Mouse (Mus musculus): ENCODE data around the gene Ndufs6. TPM values are rescaled to one million over a fixed set of nuclear protein-coding genes. Genes with fewer than 3 reads are reported as not detected.
A peak's percentile ranks its signal among the peaks of the same experiment; 100 is the strongest.

Ndufs6 gene
- total RNA-seq (2021), result 100 to 1,000 TPM; 164 to 169 TPM
- long read RNA-seq, transcript Ndufs6-202 (4 exons, 534 nt), result minor isoform, 7 of 79 reads
- long read RNA-seq, transcript Ndufs6-201 (4 exons, 568 nt), result major isoform, 72 of 79 reads
- long read RNA-seq, partial matches to known transcripts, result 0 of 79 reads
- long read RNA-seq, other reads (novel, unspliced or antisense), result 0 of 79 reads

DNA sequence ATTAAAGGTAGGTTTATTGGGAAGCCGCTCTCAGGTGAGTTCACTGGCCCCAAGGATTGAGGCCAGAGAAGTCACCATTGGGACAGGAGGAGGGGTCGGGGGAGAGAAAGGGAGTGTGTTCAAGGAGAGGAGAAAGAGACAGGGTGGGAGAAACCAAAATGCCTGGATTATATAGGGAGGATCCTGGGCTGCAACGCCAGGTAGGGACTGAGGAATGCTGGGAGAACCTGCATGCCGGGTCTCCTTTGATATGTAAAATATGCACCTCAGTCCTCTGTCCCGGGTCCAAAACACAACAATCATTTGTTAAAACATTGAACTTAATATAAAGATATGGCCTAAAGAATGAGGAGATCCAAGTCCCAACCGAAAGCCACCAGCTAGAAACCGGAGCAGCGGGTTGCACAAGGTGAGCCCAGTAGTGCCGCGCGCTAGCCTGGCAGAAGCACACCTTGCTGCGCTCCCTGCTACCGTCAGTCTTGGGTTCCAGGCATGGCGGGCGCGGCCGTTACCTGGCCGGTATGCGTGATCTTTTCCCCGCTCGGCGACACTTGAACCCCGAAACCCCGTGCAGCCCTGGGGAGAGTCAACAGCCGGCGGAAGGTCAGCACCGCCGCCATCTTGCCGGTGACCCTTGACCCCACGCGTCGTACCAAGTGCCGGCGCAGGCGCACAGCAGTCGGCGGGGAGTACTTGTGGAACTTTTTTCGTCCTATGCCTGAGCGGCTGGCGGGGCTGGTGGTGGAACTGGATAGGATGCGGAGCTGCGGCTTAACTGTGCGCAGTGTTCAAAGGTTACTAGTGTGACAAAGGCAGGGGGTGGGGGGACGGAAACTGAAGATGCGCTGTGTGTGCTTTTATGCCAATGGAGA lies at the start of gene Ndufs6, which contains the start of gene Mrpl36:
Gene Ndufs6 (minus strand): TSS at position 716 of the 872 bp plus-strand sequence.
Gene Mrpl36 (plus strand): TSS at position 687 of the 872 bp plus-strand sequence.
- peak; percentile 90 to 95 for DNase-seq (ENCODE audit: low spot score in 2 of 2)

DNA sequence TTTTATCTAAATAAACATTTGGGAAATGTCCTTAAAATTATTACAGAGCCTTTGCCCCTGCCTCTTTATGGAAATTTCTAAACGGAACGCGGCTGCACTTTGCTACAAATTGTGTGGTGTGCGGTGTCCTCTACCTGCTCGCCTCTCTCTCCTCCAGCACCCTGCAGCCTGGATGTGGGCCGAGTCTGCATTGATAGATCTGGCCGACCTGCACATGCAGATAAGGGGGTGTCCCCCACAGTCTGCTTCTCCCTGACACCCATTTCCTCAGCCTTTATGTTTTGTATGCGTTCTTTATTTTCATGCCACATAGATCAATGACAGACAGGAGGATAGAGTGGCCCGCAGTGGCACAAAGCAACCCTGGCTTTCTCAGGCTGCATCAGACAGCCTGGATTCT lies 49.3 kb upstream of the Ndufs6 start:
- no peak for DNase-seq (ENCODE audit: low spot score in 2 of 2)

DNA sequence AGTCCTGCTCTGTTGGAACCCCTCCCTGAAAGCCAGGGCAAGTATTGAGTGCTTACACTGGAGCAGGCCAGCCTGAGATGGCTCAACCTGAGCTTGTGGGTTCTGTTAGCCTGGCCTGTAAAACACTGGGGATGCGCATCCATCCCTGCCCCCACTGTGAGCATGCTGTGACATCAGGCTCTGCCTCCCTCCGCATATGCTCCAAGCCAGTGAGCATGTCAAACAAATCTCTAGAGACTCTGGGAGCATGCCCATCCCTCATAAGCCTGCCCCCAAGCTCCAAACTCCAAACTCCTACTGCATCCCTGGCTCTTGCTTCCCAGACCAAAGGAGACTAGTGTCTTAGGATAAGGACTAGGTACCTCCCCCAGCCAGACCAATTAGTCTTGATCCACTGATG lies 46.3 kb upstream of the Ndufs6 start:
- DNase-seq (ENCODE audit: low spot score in 2 of 2), result no peak

DNA sequence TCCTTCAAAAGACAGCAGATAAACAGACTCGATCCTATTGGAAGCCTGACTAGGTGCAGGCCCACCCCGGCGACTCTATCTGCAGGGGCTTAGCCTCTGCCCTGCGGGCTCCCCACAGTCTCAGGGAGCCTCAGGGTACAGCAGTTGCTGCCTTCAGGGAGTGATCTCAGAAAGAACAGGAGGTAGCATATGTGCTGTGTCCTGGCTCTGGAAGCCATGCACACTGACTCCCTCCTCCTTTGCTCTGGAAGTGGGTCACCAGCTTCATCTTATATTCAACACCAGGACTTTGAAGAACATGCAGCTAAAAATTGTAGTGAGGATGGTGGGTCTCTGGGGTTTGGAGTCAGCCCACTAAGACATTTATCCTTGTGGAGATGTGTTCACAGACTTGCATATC lies 45.0 kb upstream of the Ndufs6 start:
- no peak for DNase-seq (ENCODE audit: low spot score in 2 of 2)

DNA sequence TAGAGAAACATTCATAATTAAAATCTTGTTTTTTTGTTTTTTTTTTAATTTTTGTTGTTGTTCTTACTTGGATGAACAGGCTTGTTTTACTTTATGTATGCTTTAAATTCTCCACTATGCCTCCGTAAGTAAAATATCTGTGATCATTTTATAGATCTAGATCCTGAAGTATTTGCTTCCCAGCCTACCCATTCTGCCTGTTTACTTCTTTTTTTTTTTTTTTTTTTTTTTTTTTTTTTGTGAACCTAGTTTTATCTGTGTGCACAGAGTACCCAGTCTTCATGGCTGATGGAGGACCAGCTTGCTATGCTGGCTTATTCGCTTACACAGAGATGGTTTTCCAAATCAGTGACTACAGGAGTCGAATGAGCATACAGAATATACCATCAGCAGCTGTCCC lies 28.8 kb upstream of the Ndufs6 start:
- no peak for DNase-seq (ENCODE audit: low spot score in 2 of 2)

DNA sequence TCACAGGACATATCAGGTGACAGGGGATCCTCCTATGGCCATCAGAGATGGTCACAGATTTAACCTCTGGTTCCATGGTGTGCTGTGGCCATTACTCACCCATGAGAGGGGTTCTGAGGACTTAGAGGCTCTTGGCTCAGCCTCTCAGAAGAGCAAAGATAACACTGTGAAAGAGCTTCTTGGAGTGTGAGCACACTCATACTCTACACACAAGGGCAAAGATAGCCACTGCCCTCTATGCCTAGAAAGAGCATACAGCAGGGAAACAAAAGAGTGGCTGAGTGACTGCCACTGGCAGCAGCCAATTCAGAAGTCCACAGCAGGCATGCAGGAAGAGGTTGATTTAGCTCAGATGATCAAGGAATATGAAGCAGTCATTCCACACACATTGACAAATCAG lies 24.1 kb upstream of the Ndufs6 start:
- DNase-seq (ENCODE audit: low spot score in 2 of 2), result no peak

DNA sequence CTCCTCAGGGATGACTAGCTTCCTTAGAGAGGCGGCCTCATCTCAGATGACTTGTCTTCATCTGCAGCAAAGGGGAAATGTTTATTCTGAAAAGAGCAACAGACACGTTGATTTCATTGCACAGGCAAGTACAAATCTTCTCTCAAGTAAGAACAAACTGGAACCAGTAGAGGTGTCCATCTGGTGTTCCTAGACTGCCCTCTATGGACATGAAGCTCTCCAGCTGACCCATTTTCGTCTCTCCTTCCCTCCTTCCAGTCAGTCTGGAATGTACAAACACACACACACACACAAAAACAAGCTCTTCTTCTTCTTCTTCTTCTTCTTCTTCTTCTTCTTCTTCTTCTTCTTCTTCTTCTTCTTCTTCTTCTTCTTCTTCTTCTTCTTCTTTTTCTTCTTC lies 23.6 kb upstream of the Ndufs6 start:
- no peak for DNase-seq (ENCODE audit: low spot score in 2 of 2)

DNA sequence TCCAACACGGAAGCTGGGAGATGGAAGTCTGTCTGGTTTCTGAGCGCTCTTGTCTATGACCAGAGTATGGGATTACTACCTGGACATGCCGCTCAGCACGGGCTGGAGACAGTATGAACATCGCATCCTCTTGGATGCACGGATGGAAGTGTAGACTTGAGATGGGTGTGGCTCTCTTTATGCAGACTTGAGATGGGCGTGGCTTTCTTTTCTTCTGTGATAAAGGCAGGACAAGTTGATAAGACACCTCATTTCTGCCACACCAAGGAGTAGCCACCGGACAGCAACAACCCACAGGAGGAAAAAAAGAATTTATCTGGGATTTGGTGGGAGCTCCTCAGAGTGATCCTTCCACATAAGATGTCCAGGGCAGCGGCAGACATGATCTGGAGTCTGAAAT lies 22.4 kb upstream of the Ndufs6 start:
- DNase-seq (ENCODE audit: low spot score in 2 of 2), result no peak

DNA sequence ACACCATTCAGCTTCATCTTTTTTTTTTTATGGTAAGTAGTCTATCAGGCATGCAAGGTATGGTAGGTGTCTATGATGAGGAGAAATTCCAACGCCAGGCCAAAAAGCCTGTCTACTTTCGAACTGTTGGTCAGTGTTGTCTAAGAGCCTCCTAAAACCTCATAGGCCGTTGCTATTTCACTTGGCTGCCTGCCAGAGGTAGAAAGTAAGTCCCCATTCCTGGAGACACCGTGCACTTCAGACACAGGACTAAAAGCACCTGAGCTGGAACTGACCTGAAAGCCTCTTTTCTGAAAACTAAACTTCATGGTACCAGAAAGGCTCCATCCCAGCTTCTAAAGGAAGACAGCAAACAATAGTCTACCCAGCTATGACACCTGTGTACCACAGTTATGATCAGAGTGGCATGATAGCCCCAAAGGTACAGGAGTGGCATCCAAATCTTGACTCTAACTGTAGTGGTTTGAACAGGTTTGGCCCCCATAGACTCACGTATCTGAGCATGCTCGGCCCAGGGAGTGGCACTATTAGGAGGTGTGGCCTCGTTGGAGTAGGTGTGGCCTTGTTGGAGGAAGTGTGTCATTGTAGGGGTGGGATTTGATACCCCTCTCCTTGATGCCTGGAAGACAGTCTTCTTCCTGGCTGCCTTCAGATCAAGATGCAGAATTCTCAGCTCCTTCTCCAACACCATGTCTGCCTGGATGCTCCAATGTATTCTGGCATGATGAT lies 19.7 kb upstream of the Ndufs6 start:
- DNase-seq (ENCODE audit: low spot score in 2 of 2), result no peak

DNA sequence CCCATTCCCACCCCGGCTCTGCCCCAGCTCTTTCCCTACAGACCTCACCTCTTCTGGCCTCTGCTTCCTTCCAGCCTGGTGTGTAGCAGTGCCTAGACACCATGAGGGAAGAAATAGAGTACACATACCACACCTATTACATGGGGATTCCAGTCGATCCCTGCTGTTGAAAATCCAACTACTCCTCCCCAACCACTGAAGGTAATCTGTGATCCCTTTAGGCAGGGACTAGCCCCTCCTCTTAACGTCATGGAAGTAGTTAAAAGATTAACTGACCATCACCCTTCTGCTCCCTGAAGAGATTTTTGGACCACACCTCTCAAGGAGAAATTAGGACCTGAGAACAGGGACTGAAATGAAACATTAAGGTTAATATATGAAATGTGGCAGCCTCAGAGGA lies 18.8 kb upstream of the Ndufs6 start:
- DNase-seq (ENCODE audit: low spot score in 2 of 2), result no peak

DNA sequence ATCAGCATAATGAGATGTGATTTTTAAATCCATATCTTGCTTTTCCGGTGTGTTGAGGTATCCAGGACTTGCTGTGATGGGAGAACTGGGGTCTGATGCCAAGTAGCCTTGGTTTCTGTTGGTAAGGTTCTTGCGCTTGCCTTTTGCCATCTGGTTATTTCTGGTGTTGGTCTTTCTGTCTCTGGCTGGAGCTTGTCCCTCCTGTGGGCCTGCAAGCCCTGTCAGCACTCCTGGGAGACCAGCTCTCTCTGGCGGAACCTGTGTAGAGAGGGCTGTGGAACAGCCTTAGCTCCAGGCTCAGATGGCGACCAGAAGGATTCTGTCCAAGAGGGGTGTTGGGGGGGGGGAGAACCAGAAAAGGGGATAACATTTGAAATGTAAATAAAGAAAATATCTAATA lies 18.4 kb upstream of the Ndufs6 start:
- DNase-seq (ENCODE audit: low spot score in 2 of 2), result no peak

DNA sequence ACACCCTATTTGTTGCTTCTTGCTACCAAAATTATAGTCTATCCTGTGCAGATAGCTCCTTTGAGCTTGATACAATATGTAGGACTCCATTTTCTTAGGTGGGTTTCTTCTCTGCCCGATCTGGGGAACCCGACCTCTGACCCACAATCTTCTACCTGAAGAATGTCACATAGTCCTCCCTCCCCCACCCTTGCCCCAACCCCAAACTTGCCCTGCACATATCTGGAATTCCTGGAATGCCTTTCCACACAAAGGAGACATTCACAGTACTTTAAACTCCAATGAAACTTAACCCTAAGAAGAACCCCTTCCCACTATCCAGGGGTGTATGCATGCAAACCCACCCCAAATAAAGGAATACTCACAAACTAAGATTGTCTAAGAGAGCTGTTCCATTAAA lies 17.8 kb upstream of the Ndufs6 start:
- no peak for DNase-seq (ENCODE audit: low spot score in 2 of 2)

DNA sequence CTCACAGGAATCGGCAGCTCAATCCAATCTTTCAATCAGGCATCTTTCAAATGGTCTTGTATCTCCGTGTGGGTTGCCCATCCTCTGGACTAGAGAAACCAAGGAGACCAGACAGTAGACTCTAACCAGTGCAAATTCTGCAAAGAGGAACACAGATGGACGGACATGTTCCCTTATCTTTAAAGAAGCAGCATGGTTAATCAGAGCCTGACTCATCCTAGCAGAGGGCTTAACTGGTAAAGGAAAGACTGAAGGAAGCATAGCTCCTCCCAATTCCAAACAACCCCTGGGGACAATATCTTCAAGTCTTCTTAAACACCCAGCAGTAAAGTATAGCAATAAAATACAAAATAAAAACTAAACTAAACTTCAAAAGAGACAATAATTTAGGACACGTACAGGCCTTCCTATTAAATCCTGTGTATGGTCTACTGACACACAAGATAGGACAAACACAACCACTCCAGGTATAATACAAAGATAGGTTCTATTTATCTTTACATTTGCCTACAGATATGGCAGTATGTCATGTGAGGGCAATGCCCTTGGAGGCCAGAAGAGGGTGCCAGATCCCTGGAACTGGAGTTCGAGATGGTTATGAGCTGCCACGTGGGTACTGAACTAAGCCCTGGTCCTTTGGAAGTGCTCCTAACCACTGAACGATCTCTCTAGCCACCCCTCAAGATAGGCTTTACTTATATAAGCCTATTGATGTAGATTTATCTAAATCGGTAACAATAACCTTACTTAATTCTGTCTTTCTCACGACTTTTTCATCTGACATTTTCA lies 17.0 kb upstream of the Ndufs6 start:
- no peak for DNase-seq (ENCODE audit: low spot score in 2 of 2)

DNA sequence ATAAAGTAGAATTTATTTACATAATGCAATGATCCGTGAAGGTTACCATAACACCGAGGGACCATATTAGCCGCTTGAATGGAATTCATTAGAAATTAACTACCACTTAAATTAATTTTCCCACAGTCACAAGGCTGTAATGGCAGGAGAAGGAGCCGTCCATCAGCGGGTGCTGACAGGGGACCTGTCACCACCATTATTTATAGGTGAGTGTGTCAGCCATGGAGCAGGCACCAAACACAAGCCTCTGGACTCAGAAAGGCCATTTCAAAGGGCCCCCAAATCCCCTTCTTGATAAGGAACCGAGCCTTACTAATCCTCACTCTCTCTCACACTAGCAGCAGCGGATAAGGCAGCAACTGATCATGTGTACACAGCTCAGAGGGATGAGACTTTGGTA lies 8.4 kb upstream of the Ndufs6 start:
- DNase-seq (ENCODE audit: low spot score in 2 of 2), result no peak

DNA sequence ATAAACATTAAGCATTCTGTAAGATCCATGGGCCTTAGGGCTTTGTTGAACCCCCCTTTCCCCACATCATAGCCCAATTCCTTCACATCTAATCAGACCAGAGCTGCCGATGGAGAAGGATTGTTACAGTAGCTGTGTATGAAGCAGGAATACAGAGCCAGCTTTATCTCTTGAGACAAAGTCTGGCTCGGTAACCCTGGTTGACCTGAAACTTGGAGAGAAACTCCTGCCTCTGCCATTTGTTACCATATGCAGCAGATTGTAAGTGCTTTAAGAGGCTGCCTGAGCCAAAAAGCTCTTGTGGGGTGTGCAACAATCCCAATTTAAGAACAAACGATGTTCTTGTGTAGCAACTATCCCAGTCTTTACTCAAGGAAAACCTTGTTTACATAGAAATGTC lies 3.4 kb upstream of the Ndufs6 start:
- DNase-seq (ENCODE audit: low spot score in 2 of 2), result peak in 1 of 2 experiments; percentile 16

DNA sequence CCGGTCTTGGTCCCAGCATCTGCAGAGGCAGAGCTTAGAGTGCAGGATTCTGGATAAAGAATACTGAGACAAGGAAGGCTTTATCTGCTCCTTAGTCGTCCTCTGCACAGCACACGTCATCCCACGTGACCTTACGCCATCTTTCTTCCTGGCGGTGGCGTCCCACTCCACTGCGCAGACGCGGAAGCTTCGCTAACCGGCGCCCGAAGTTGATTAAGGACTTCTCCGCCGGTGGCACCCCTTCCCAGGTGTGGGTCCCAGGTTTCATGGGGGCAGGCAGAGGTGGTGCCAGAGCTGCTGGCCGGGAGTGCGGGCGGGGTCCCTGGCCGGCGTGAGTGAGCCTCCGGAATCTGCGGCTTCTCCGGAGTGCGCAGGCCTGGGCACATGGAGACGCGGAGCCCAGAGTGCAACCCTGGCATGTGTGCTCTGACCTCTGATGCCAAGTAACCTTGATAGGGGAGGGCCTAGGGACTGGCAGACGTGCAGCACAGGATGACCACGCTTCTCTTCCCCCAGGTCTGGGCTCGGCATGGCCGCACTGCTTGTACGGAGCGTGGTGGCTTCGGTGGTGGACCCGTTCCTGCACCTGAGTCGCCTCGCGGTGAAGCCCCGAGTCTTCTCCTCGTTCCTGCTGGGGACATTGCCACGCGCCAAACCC lies 2.6 kb upstream of the Ndufs6 start:
- peak; percentile 86 to 94 for DNase-seq (ENCODE audit: low spot score in 2 of 2)

DNA sequence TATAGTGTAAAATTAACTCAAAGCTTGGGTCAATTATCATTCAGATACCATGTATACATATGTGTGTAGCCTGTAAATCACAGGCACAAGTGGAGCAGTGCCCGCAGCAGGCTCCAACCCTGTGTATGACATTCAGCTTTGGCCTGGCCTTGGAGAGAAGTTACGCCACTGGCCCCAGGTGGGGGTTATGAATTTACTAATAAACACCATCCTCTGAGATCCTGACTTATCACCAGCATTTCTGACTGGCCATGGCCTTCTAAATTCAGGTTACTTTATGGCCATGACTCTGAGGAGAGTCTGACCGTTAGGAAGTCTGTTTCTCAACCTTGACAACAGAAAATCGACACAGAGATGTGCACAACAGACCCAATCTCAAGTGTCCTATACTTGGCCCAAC lies 4.9 kb downstream of the Ndufs6 start:
- DNase-seq (ENCODE audit: low spot score in 2 of 2), result no peak

DNA sequence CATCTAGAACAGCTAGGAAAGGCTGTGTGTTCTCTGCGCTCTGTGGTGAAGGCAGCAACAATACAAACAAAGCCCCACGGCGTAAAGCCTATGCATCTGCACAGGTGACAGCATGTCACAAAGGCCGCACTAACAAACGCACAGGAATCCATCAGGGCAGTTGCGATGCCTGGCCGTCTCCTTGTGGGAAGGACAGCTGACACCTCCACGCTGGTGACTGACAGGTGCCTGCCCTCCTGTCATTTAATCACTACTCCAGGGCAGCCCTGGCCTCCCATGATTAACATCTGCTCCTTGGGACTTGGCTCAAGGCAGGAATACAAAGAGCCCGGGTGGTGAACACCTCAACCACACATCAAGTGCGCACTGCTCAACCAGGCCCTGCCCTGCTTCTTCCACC lies 5.7 kb downstream of the Ndufs6 start:
- no peak for DNase-seq (ENCODE audit: low spot score in 2 of 2)

DNA sequence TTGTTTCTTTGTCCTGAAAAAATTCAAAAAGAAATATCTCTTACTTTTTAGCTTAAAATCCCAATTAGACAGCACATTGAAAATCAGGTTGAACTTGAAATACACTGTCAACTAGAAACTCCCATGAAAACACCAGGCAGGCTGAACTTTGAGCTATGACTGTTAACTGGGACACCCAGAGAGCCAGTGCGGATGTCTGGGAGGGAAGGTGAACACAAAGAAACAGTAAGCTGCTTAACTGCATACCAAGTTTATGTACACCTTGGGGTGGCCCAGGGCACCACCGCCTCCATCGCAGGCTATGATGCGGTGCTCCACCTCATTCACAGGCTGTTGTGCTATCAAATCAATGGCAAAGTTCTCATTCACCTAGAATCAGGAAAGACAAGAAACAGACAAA lies 8.3 kb downstream of the Ndufs6 start:
- no peak for DNase-seq (ENCODE audit: low spot score in 2 of 2)

DNA sequence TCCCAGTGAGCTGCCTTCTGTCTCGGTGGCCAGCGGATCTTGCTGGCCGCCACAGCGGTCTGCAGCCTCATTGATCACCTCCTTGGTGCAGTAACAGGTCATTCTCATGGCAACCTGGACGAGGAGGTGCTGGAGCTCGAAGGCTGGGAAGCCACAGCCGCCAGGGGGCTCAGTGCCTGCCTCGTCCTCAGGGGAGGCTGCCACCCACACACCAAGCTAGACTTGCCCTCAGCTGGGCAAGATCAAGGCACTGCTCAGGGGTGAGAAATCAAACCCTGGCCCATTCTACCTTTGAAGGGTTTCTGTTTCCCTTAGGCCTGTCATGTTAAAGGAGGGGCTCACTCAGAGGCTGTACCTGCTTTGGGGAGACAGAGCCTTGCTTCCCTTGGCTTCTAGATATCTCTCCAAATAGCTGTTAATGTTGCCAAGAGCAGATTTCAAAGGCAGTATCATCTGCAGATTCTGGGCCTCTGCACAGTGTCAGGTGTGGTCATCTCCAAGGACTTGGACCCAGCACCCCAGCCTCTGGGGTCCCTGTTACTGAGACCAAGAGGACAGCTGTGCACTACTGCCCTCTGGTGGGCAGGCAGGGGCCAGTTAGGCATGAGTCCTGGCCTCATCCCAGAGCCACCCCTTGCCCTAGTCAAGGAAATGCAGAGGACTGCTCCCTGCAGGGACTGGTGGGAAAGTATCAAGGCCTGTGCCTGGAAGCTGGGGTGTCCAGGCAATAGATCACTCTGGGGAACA lies 18.0 kb downstream of the Ndufs6 start:
- DNase-seq (ENCODE audit: low spot score in 2 of 2), result peak in 1 of 2 experiments; percentile 28

Measured in layer of hippocampus, adult 18-20 months (tissue).